ENCODE assay signal across 8 mouse cellular contexts in genomic region chr19:9082191-9083009, GRCm38 (mm10). TPM values are rescaled to one million over a fixed set of nuclear protein-coding genes. Genes with fewer than 3 reads are reported as not detected.
DNase-seq lines count a peak whose midpoint lies in the region; ATAC-seq and TF ChIP-seq lines count a peak whose summit lies in the region.

No protein-coding gene starts in this region.

- H3K27ac ChIP-seq in hindbrain, embryonic 10.5 days = peak overlapping the region; percentile 64
- H3K27ac ChIP-seq in lung, embryonic 16.5 days (ENCODE audit: low read length) = peak overlapping the region; percentile 88

- no peaks in the 10 kb centered on the region for H3K36me3 ChIP-seq in G1E (replicated peaks)
- H3K36me3 ChIP-seq in hindbrain, embryonic 10.5 days = no peaks in the 10 kb centered on the region
- no peaks in the 10 kb centered on the region for H3K36me3 ChIP-seq in lung, embryonic 16.5 days (ENCODE audit: control insufficient read depth, insufficient read depth, low read length)

- peak overlapping the region; percentile 38 for H3K4me2 ChIP-seq in lung, embryonic 16.5 days (ENCODE audit: low read depth, low read length)

- TF ChIP-seq CTCF in G1E (IDR thresholded peaks at IDR 0.05; ENCODE audit: low read depth, low read length) = peak; percentile 87

- peak overlapping the region; percentile 38; the same call in 1 of the 2 replicates for H3K4me3 ChIP-seq in G1E (ENCODE audit: low read depth, low read length)
- peak overlapping the region; percentile 22 for H3K4me3 ChIP-seq in hindbrain, embryonic 10.5 days
- peak overlapping the region; percentile 20 for H3K4me3 ChIP-seq in lung, embryonic 16.5 days (ENCODE audit: low read length)

- no peaks in the 10 kb centered on the region for H3K9me3 ChIP-seq in G1E (replicated peaks)
- H3K9me3 ChIP-seq in hindbrain, embryonic 10.5 days = no peaks in the 10 kb centered on the region
- no peaks in the 10 kb centered on the region for H3K9me3 ChIP-seq in lung, embryonic 16.5 days (ENCODE audit: control insufficient read depth, low read length)

- H3K27me3 ChIP-seq in G1E (ENCODE audit: insufficient read depth, low read length) = peaks cover 25% of the 10 kb centered on the region
- 0 out of 2 replicates have a peak, but pooled peaks cover 6% of the 10 kb centered on the region for H3K27me3 ChIP-seq in hindbrain, embryonic 10.5 days (ENCODE audit: insufficient read depth, poor library complexity, severe bottlenecking)
- H3K27me3 ChIP-seq in lung, embryonic 16.5 days (ENCODE audit: control insufficient read depth, insufficient read depth, low read depth, low read length) = no peaks in the 10 kb centered on the region

- H3K9ac ChIP-seq in lung, embryonic 16.5 days (ENCODE audit: low read length) = peak overlapping the region; percentile 56

- peak; percentile 76 for DNase-seq in G1E (ENCODE audit: low spot score)
- DNase-seq in cerebellum, adult 18-20 months = peak; percentile 62 to 78
- DNase-seq in forelimb bud, embryonic 11.5 days (ENCODE audit: low read depth, low spot score) = peak; percentile 90
- peak; percentile 83 for DNase-seq in hindbrain, embryonic 10.5 days (ENCODE audit: low spot score)
- DNase-seq in layer of hippocampus, adult 9-10 months (ENCODE audit: low spot score) = peak; percentile 69
- peak; percentile 77 for DNase-seq in ovary, adult 18-20 months (ENCODE audit: low spot score)
- peak; percentile 90 for DNase-seq in thymus, postnatal 0 days (ENCODE audit: low spot score)

- WGBS in hindbrain, embryonic 10.5 days = 20% methylated on average over 23 of the region's 23 CpGs
- WGBS in lung, embryonic 16.5 days = 16% methylated on average over 23 of the region's 23 CpGs

- peaks cover 28% of the 10 kb centered on the region for H3K4me1 ChIP-seq in G1E (ENCODE audit: insufficient read depth, low read depth, low read length)
- H3K4me1 ChIP-seq in hindbrain, embryonic 10.5 days (replicated peaks) = peaks cover 14% of the 10 kb centered on the region
- peaks cover 21% of the 10 kb centered on the region for H3K4me1 ChIP-seq in lung, embryonic 16.5 days (replicated peaks; ENCODE audit: control insufficient read depth, insufficient read depth, low read length)

- ATAC-seq in G1E (ENCODE audit: extremely low read depth, insufficient number of reproducible peaks, low FRiP score, poor library complexity, severe bottlenecking) = peak; percentile 60
- peak; percentile 96 for ATAC-seq in lung, embryonic 16.5 days (ENCODE audit: low read depth)

RNA-seq across cellular contexts. Expression of gene Scgb1a1, which starts 5.4 kb away (rescaled TPM):
- total RNA-seq in G1E (2014; fragmentation: Nextera tagmentation) = not detected in 2 replicates
- total RNA-seq in G1E (2017) = not detected in 2 replicates
- polyA plus RNA-seq in G1E (2012) = not detected in 2 replicates
- polyA plus RNA-seq in hindbrain, embryonic 10.5 days (2016; fragmentation: Nextera tagmentation; extraction: Ambion mirVana) = not detected in 2 replicates
- polyA plus RNA-seq in lung, embryonic 16.5 days (2015; fragmentation: Nextera tagmentation; extraction: Ambion mirVana) = 25.3 and 50.5 TPM in 2 replicates
- polyA plus RNA-seq in thymus, postnatal 0 days (2015; fragmentation: Nextera tagmentation; extraction: Ambion mirVana) = 10.7 and 11.0 TPM in 2 replicates

RNA-seq across cellular contexts. Expression of gene Asrgl1, which starts 53.0 kb away (rescaled TPM):
- total RNA-seq in G1E (2014; fragmentation: Nextera tagmentation) = 29.3 and 30.8 TPM in 2 replicates
- total RNA-seq in G1E (2017) = 13.4 and 15.5 TPM in 2 replicates
- polyA plus RNA-seq in G1E (2012) = 51.3 and 71.5 TPM in 2 replicates
- 12.9 and 15.3 TPM in 2 replicates for polyA plus RNA-seq in hindbrain, embryonic 10.5 days (2016; fragmentation: Nextera tagmentation; extraction: Ambion mirVana)
- 15.3 and 18.8 TPM in 2 replicates for polyA plus RNA-seq in lung, embryonic 16.5 days (2015; fragmentation: Nextera tagmentation; extraction: Ambion mirVana)
- polyA plus RNA-seq in thymus, postnatal 0 days (2015; fragmentation: Nextera tagmentation; extraction: Ambion mirVana) = 34.6 and 36.9 TPM in 2 replicates

Comparison
In these comparisons a context has a peak if more than half of its experiments do, and no peak if none do; other contexts are left out.
1. Peak in every context shown above with its lines: DNase-seq, ATAC-seq, H3K4me3 ChIP-seq and H3K27ac ChIP-seq.
2. RNA of gene Scgb1a1, which starts 5.4 kb away (polyA plus RNA-seq): 25.3 to 50.5 TPM in lung, embryonic 16.5 days and 10.7 to 11.0 TPM in thymus, postnatal 0 days; not detected in G1E and not detected in hindbrain, embryonic 10.5 days; every median in the first group is over 10 times any median in the second.